Mouse (Mus musculus) MEL (cell line): ENCODE measurements around the gene Medag. TPM values are rescaled to one million over a fixed set of nuclear protein-coding genes. Genes with fewer than 3 reads are reported as not detected.

ENCODE experiments used
- DNase-seq: peaks from one replicate; pipeline ENCODE4 v3.0.0; 2011; ENCODE audit warnings: low read depth, low spot score
- H3K27ac ChIP-seq: 2 replicates; pipeline ENCODE4 v1.5.1; 2012; ENCODE audit warnings: low read depth, mild to moderate bottlenecking, control low read depth, low read length, moderate library complexity; ENCODE audit not compliant: control insufficient read depth
- H3K27me3 ChIP-seq, 2 experiments: fragments of 150-350 bp in 1 of 2; sonication (generic) in 1 of 2; 2 replicates each; pipeline ENCODE4 v1.6.1; 2012; ENCODE audit warnings: low read length in 2 of 2, mild to moderate bottlenecking in 2 of 2, improper control_type of control experiment in 1 of 2, moderate library complexity in 1 of 2; ENCODE audit not compliant: insufficient read depth in 2 of 2, control insufficient read depth in 1 of 2
- H3K36me3 ChIP-seq, 2 experiments: 2 replicates each; pipeline ENCODE4 v1.6.1; 2012 to 2014; ENCODE audit warnings: low read length in 2 of 2, improper control_type of control experiment in 1 of 2, inconsistent platforms in 1 of 2, mild to moderate bottlenecking in 1 of 2; ENCODE audit not compliant: insufficient read depth in 2 of 2, control insufficient read depth in 1 of 2
- H3K4me1 ChIP-seq, 2 experiments: fragments of 150-350 bp in 1 of 2; sonication (generic) in 1 of 2; 2 replicates each; pipeline ENCODE4 v1.6.1; 2012; ENCODE audit warnings: low read length in 2 of 2, improper control_type of control experiment in 1 of 2, mild to moderate bottlenecking in 1 of 2; ENCODE audit not compliant: insufficient read depth in 2 of 2, control insufficient read depth in 1 of 2
- H3K4me3 ChIP-seq, 2 experiments: fragments of 150-350 bp in 1 of 2; sonication (generic) in 1 of 2; 2 replicates each; pipeline ENCODE4 v1.5.1; 2012; ENCODE audit warnings: low read depth in 2 of 2, low read length in 2 of 2, mild to moderate bottlenecking in 2 of 2, moderate library complexity in 2 of 2, control low read depth in 1 of 2, improper control_type of control experiment in 1 of 2; ENCODE audit not compliant: control insufficient read depth in 1 of 2, insufficient read depth in 1 of 2
- H3K79me2 ChIP-seq: 2 replicates; pipeline ENCODE4 v1.6.1; 2012; ENCODE audit warnings: mild to moderate bottlenecking, low read length, moderate library complexity; ENCODE audit not compliant: control insufficient read depth, poor library complexity, insufficient read depth
- H3K9ac ChIP-seq: 2 replicates; pipeline ENCODE4 v1.6.1; 2012; ENCODE audit warnings: low read depth, mild to moderate bottlenecking, control low read depth, low read length, moderate library complexity; ENCODE audit not compliant: control insufficient read depth, poor library complexity, severe bottlenecking
- H3K9me3 ChIP-seq: fragments of 150-350 bp; sonication (generic); replicated peaks from 2 replicates; pipeline ENCODE4 v1.6.1; 2012; ENCODE audit warnings: mild to moderate bottlenecking, low read length, improper control_type of control experiment, moderate library complexity; ENCODE audit not compliant: insufficient read depth
- CHD1 ChIP-seq: IDR thresholded peaks from 2 replicates; pipeline ENCODE4 v1.6.1; 2012; ENCODE audit warnings: low read depth, mild to moderate bottlenecking, inconsistent platforms, low read length, improper control_type of control experiment
- CHD2 ChIP-seq: IDR thresholded peaks from 2 replicates; pipeline ENCODE4 v1.6.1; 2011; ENCODE audit warnings: low read length, improper control_type of control experiment
- E2F4 ChIP-seq: IDR thresholded peaks from 2 replicates; pipeline ENCODE4 v1.6.1; 2011; ENCODE audit warnings: low read depth, low read length, improper control_type of control experiment, borderline replicate concordance
- EP300 ChIP-seq, 2 experiments: IDR thresholded peaks; 2 replicates each; pipeline ENCODE4 v1.6.1; 2011; ENCODE audit warnings: improper control_type of control experiment in 2 of 2, low read length in 2 of 2, low read depth in 1 of 2, mild to moderate bottlenecking in 1 of 2
- ETS1 ChIP-seq: IDR thresholded peaks from 2 replicates; pipeline ENCODE4 v1.6.1; 2012; ENCODE audit warnings: low read depth, mild to moderate bottlenecking, inconsistent platforms, low read length, improper control_type of control experiment, moderate library complexity
- GATA1 ChIP-seq: IDR thresholded peaks from 2 replicates; pipeline ENCODE4 v1.6.1; 2011; ENCODE audit warnings: low read depth, low read length, improper control_type of control experiment
- HCFC1 ChIP-seq: IDR thresholded peaks from 2 replicates; pipeline ENCODE4 v1.6.1; 2012; ENCODE audit warnings: low read depth, mild to moderate bottlenecking, inconsistent platforms, low read length, improper control_type of control experiment, moderate library complexity
- JUND ChIP-seq: IDR thresholded peaks from 2 replicates; pipeline ENCODE4 v1.6.1; 2011; ENCODE audit warnings: low read depth, mild to moderate bottlenecking, improper control_type of control experiment, low read length
- KAT2A ChIP-seq: conservative IDR thresholded peaks from 2 replicates; pipeline ENCODE4 v1.6.1; 2012; ENCODE audit warnings: low read depth, low read length, improper control_type of control experiment, inconsistent platforms
- MAFK ChIP-seq: IDR thresholded peaks from 2 replicates; pipeline ENCODE4 v1.6.1; 2011; ENCODE audit warnings: low read depth, mild to moderate bottlenecking, low read length, improper control_type of control experiment, borderline replicate concordance
- MAX ChIP-seq: IDR thresholded peaks from 2 replicates; pipeline ENCODE4 v1.6.1; 2011; ENCODE audit warnings: low read length, improper control_type of control experiment
- MXI1 ChIP-seq: IDR thresholded peaks from 2 replicates; pipeline ENCODE4 v1.6.1; 2011; ENCODE audit warnings: mild to moderate bottlenecking, low read depth, low read length, improper control_type of control experiment
- NRF1 ChIP-seq: IDR thresholded peaks from 2 replicates; pipeline ENCODE4 v1.6.1; 2014; ENCODE audit warnings: low read depth, mild to moderate bottlenecking, inconsistent platforms, low read length, improper control_type of control experiment, moderate library complexity; ENCODE audit not compliant: poor library complexity, insufficient read depth, severe bottlenecking
- POLR2AphosphoS5 ChIP-seq: IDR thresholded peaks from 2 replicates; pipeline ENCODE4 v1.6.1; 2012; ENCODE audit warnings: low read depth, borderline replicate concordance, mild to moderate bottlenecking, inconsistent platforms, low read length, moderate library complexity, mixed read lengths
- RCOR1 ChIP-seq: IDR thresholded peaks from 2 replicates; pipeline ENCODE4 v1.6.1; 2012; ENCODE audit warnings: low read depth, mild to moderate bottlenecking, inconsistent platforms, low read length, improper control_type of control experiment
- SIN3A ChIP-seq: IDR thresholded peaks from 2 replicates; pipeline ENCODE4 v1.6.1; 2012; ENCODE audit warnings: low read length, improper control_type of control experiment, inconsistent platforms
- TAL1 ChIP-seq: IDR thresholded peaks from 2 replicates; pipeline ENCODE4 v1.6.1; 2012; ENCODE audit warnings: mild to moderate bottlenecking, inconsistent platforms, low read length, moderate library complexity, mixed read lengths
- UBTF ChIP-seq: IDR thresholded peaks from 2 replicates; pipeline ENCODE4 v1.6.1; 2012; ENCODE audit warnings: low read depth, mild to moderate bottlenecking, inconsistent platforms, low read length, improper control_type of control experiment, moderate library complexity, borderline replicate concordance; ENCODE audit not compliant: insufficient read depth
- USF1 ChIP-seq: IDR thresholded peaks from 2 replicates; pipeline ENCODE4 v1.6.1; 2014; ENCODE audit warnings: low read depth, mild to moderate bottlenecking, inconsistent platforms, low read length, improper control_type of control experiment, moderate library complexity
- ZMIZ1 ChIP-seq: IDR thresholded peaks from 2 replicates; pipeline ENCODE4 v1.6.1; 2012; ENCODE audit warnings: low read depth, mild to moderate bottlenecking, inconsistent platforms, low read length, improper control_type of control experiment, moderate library complexity
- polyA plus RNA-seq, 2 experiments: library from polyadenylated mRNA; stranded (reverse) in 1 of 2; unstranded in 1 of 2; fragments of >175 nt in 1 of 2; fragments of >200 nt in 1 of 2; gene quantifications; 2 replicates each; pipeline versions ENCODE4 v1.2.1 to v1.2.4; 2012; ENCODE audit warnings: low replicate concordance in 2 of 2, low read depth in 1 of 2; ENCODE audit not compliant: insufficient read length in 2 of 2, insufficient read depth in 1 of 2, missing spikeins in 1 of 2
- total RNA-seq: library from RNA; depleted of rRNA; stranded (reverse); fragments of 300-350 nt; gene quantifications from 2 replicates; pipeline ENCODE4 v1.2.3, GENCODE M21; 2012

The Medag gene
- total and polyA plus RNA-seq, 3 experiments = not detected

DNA sequence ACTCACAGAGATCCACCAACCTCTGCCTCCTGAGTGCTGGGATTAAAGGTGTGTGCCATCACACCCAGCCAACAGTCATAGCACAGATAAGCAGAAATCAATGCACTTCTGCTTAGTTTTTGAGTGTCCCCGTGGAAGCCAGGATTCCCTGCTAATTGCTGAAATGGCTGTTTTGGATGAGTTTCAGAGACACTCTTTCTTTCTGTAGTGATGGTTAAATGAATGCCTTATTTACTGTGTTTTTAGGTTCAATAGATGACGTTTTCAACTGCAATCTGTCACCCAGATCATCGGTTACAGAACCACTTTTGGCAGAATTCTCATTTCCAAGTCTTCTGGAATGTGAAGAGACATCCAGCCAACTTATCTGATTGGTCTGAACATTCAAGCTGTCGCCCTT is 18.0 kb downstream of the Medag start:
- TF ChIP-seq CHD1 = no peak
- peak; percentile 63; the same call in 1 of the 2 replicates for TF ChIP-seq RCOR1
- no peak for TF ChIP-seq JUND
- no peak for TF ChIP-seq TAL1
- TF ChIP-seq USF1 = no peak
- 0 out of 2 replicates have a peak, but pooled peaks have one; percentile 22 for TF ChIP-seq GATA1
- TF ChIP-seq KAT2A = no peak
- no peak for TF ChIP-seq SIN3A
- no peak for TF ChIP-seq ZMIZ1
- no peak for TF ChIP-seq MAX
- no peak for TF ChIP-seq UBTF
- Histone ChIP-seq H3K27ac (no peak overlapping the region), H3K79me2 (no peaks in the 10 kb centered on the region), H3K9ac (no peak overlapping the region), H3K36me3 (peaks cover 0 to 12% of the 10 kb centered on the region in 2 experiments; a peak in 2 of 4 replicates), H3K4me1 (peaks cover 11 to 28% of the 10 kb centered on the region in 2 experiments), H3K27me3 (no peaks in the 10 kb centered on the region), H3K9me3 (no peaks in the 10 kb centered on the region), H3K4me3 (no peak overlapping the region)
- no peak for DNase-seq

DNA sequence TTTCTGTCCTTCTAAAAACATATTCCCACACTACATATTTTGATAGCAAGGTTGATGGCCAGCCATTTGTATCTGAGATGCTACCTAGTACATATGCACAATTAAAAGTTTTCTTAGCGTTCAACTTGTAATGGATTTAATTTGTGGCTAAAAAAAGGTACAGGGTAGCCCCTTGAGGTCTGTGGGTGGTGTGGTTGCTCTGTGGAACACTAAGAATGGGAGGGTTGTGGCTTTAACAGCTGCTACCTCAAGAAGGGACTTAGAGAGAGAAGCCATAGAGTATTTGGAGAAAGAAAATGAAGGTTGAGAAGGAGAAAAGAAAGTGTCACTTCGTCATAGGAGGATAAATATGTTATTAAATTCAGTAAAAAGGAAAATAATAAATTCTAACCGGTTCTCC is 19.4 kb downstream of the Medag start:
- no peaks in the 10 kb centered on the region for H3K9me3 ChIP-seq
- TF ChIP-seq MXI1 (no peak), RCOR1 (no peak), NRF1 (no peak), ETS1 (no peak), E2F4 (no peak), SIN3A (no peak), EP300 (IDR thresholded peaks at IDR 0.05; ENCODE audit: low read depth in 1 of 2, low read length in 2 of 2) (no peak), CHD2 (no peak), TAL1 (no peak), MAFK (no peak), HCFC1 (no peak), POLR2AphosphoS5 (no peak), CHD1 (no peak), USF1 (no peak)
- no peak for DNase-seq
- H3K9ac ChIP-seq = no peak overlapping the region
- H3K36me3 ChIP-seq = peaks cover 0 to 16% of the 10 kb centered on the region in 2 experiments; a peak in 2 of 4 replicates
- H3K79me2 ChIP-seq = no peaks in the 10 kb centered on the region
- no peak overlapping the region for H3K4me3 ChIP-seq
- H3K27ac ChIP-seq = no peak overlapping the region
- peaks cover 12 to 36% of the 10 kb centered on the region in 2 experiments for H3K4me1 ChIP-seq
- H3K27me3 ChIP-seq = no peaks in the 10 kb centered on the region
